ENCODE assay signal across 9 mouse cellular contexts in the genomic region with DNA sequence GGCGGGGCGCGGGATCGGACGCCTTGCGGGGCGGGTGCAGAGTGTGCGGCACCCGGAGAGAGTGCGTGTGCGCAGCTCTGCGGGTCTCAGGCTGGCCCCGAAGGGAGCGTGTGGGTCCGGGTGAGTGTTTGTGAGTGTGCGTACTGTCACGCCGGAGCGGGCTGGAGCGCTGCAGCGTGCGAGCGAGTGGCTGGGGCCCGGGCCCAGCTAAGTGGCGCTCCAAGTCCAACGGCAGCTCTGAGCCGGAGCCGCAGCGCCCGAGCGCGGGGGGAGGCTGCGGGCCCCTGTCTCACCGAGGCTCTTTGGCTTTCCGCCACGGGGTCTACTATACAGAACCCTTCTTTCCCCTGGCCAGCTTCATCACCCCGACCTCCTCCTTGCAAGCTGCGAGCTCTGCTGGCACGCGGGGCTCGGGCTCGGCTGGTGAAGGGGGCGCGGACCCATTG. TPM values are rescaled to one million over a fixed set of nuclear protein-coding genes. Genes with fewer than 3 reads are reported as not detected.
DNase-seq lines count a peak whose midpoint lies in the region; ATAC-seq lines count a peak whose summit lies in the region.
"Had no signal": no experiment of that assay in that cellular context is flagged by ENCODE, and none has a peak within 500 bp of the region (broad histone marks: within the 10 kb centered on the region; RNA-seq: fewer than 3 reads in every experiment).

No protein-coding gene starts in this region.

- H3K36me3 ChIP-seq in forebrain, embryonic 13.5 days (ENCODE audit: poor library complexity, severe bottlenecking): no peaks in the 10 kb centered on the region
- no peaks in the 10 kb centered on the region for H3K36me3 ChIP-seq in midbrain, embryonic 14.5 days (ENCODE audit: control insufficient read depth, insufficient read depth, low read length)

- peak overlapping the region; percentile 87 for H3K27ac ChIP-seq in forebrain, embryonic 13.5 days
- H3K27ac ChIP-seq in midbrain, embryonic 14.5 days (replicated peaks; ENCODE audit: low read depth, low read length): peak overlapping the region; percentile 93
- H3K27ac ChIP-seq: macrophage had no signal

- ATAC-seq in forebrain, embryonic 13.5 days: peak; percentile 68
- peak; percentile 74 for ATAC-seq in midbrain, embryonic 14.5 days (ENCODE audit: low FRiP score, low TSS enrichment)

- peak overlapping the region; percentile 90 for H3K4me2 ChIP-seq in forebrain, embryonic 13.5 days
- peak overlapping the region; percentile 88 for H3K4me2 ChIP-seq in midbrain, embryonic 14.5 days (ENCODE audit: low read length)

- WGBS in forebrain, embryonic 13.5 days: under 1% methylated on average over 34 of the region's 44 CpGs
- WGBS in midbrain, embryonic 14.5 days: under 1% methylated on average over 44 of the region's 44 CpGs

- H3K27me3 ChIP-seq in forebrain, embryonic 13.5 days: peaks cover 26% of the 10 kb centered on the region
- 0 out of 2 replicates have a peak, but pooled peaks cover 12% of the 10 kb centered on the region for H3K27me3 ChIP-seq in midbrain, embryonic 14.5 days (ENCODE audit: control insufficient read depth, insufficient read depth, low read length)

- H3K9me3 ChIP-seq in forebrain, embryonic 13.5 days (replicated peaks): no peaks in the 10 kb centered on the region
- H3K9me3 ChIP-seq in midbrain, embryonic 14.5 days (ENCODE audit: control insufficient read depth, low read length): no peaks in the 10 kb centered on the region

- peak overlapping the region; percentile 88 for H3K4me3 ChIP-seq in forebrain, embryonic 13.5 days
- peak overlapping the region; percentile 85 for H3K4me3 ChIP-seq in midbrain, embryonic 14.5 days (replicated peaks; ENCODE audit: low read depth, low read length)

- DNase-seq in embryo, embryonic 10 days (ENCODE audit: low spot score): peak; percentile 28
- no peak for DNase-seq in embryo, embryonic 9.5 days (ENCODE audit: extremely low spot score)
- peak; percentile 60 for DNase-seq in right cerebral cortex, postnatal 14 days
- DNase-seq in right cerebral cortex, adult 18-20 months: no peak
- peak; percentile 59 to 72 for DNase-seq in kidney, postnatal 4 days
- DNase-seq in midbrain, embryonic 14.5 days: peak; percentile 80
- DNase-seq in frontal cortex, postnatal 14 days (ENCODE audit: low spot score in 2 of 2): no peak

- H3K4me1 ChIP-seq in forebrain, embryonic 13.5 days: peaks cover 44% of the 10 kb centered on the region
- peaks cover 28% of the 10 kb centered on the region for H3K4me1 ChIP-seq in midbrain, embryonic 14.5 days (ENCODE audit: control insufficient read depth, insufficient read depth, low read length)

- peak overlapping the region; percentile 89 for H3K9ac ChIP-seq in forebrain, embryonic 13.5 days
- H3K9ac ChIP-seq in midbrain, embryonic 14.5 days (replicated peaks; ENCODE audit: low read length): peak overlapping the region; percentile 85

RNA-seq across cellular contexts. Expression of a gene that starts 0.5 kb away (rescaled TPM):
- polyA plus RNA-seq in forebrain, embryonic 13.5 days (2015; fragmentation: Nextera tagmentation; extraction: Ambion mirVana): 1.1 and 2.2 TPM in 2 replicates
- 3.2 and 3.7 TPM in 2 replicates for polyA plus RNA-seq in midbrain, embryonic 14.5 days (2014; fragmentation: Nextera tagmentation; extraction: Ambion mirVana)

RNA-seq across cellular contexts. Expression of a gene that starts 29.6 kb away (rescaled TPM):
- polyA plus RNA-seq in forebrain, embryonic 13.5 days (2015; fragmentation: Nextera tagmentation; extraction: Ambion mirVana): 164 and 165 TPM in 2 replicates
- 165 and 172 TPM in 2 replicates for polyA plus RNA-seq in midbrain, embryonic 14.5 days (2014; fragmentation: Nextera tagmentation; extraction: Ambion mirVana)

Comparison
In these comparisons a context has a peak if more than half of its experiments do, and no peak if none do; other contexts are left out.
1. DNase-seq: peak in embryo, embryonic 10 days (single experiment), right cerebral cortex, postnatal 14 days (single experiment), kidney, postnatal 4 days (2 of 2) and midbrain, embryonic 14.5 days (single experiment); none in embryo, embryonic 9.5 days (single experiment), right cerebral cortex, adult 18-20 months (single experiment) and frontal cortex, postnatal 14 days (0 of 2).